Mouse (Mus musculus) heart, postnatal 25 days (tissue): ENCODE results near the gene Atcay. TPM values are rescaled to one million over a fixed set of nuclear protein-coding genes. Genes with fewer than 3 reads are reported as not detected.
A peak's percentile ranks its signal among the peaks of the same experiment; 100 is the strongest.

Experiments used
- DNase-seq: peaks from one replicate; pipeline ENCODE4 v3.0.0; 2022; ENCODE audit warnings: low spot score
- intact Hi-C: fragments of 180-260 bp; cut with DNase I; formaldehyde crosslinking; loops from one replicate; pipeline ENCODE4 v1.15.1; 2025
- microRNA-seq: library from miRNA; unstranded; fragments of <30 nt; microRNA quantifications from one replicate; pipeline ENCODE4 v1.2.0, GENCODE M21; 2022
- total RNA-seq, 2 experiments: library from RNA; stranded (reverse); gene quantifications; 2 replicates each; pipeline ENCODE4 v1.2.3; 2021

Atcay gene
- total RNA-seq, 2 experiments from 2014 or later, result 0.05 to 0.06 TPM

DNA sequence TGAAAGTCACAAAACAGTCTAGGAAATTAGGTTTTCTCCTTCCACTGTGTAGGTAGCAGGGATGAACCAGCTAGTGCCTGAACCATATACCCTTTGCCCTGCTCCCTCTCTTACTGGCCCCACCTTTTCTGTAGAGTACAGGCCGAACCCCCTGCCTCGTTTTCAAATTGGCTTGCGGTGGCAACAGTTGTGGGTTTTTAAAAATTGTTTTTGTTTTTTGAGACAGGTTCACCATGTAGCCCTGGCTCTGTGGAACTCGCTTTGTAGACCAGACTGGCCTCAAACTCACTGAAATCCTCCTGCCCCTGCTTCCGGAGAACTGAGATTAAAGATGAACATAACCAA, 62.6 kb downstream of the Atcay start:
- intact Hi-C loops, result no loop called here
- DNase-seq, result no peak

DNA sequence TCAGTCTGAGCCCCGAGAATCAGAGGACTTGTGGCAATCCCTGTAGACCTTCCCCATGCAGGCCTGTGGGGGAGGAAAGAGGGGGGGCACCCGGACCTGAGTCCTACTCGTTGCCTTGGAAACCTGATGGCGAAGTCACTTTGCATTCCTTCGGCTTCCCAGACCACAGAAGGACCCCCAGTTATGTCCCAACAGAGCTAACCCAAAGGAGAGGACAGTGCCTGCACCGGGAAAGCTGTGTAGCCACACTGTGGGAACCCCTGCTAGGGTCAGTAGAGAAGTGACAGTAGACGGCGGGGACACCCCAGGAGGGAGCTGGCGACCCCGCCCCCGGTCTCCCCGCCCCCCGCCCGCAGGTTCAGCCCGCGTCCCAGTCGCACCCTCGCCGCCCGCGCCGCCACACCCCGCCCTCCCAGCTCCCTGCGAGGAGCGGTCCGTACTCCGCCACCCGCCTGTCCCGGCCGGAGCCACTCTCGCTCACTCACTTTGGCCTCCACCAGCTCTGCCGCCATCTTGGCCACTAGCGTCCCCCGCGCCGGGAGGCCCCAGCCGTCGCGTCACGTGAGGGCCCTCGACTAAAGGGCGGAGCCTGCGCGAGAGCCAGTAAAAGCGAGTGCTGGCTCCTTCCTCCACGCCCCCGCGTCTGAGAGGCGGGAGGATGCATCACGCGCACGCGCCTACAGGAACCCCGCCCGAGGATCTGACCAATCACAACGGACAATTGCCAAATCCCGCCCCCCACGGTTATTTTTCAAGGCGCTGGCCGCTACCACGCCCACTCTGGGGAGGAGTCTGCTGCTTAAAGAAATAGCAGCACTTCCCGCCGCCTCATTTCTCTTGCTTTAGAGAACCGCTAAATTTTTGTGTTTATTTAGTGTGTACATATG, 63.2 kb downstream of the Atcay start, which contains the start of gene Pias4:
Gene Pias4, minus strand, starts transcription at position 724 of the 887 bp plus-strand sequence.
- intact Hi-C loops, result loop anchor here (2.0 kb wide), 1 partner anchor 29 kb away; no protein-coding TSS in a partner anchor
- DNase-seq, result peak; percentile 100

DNA sequence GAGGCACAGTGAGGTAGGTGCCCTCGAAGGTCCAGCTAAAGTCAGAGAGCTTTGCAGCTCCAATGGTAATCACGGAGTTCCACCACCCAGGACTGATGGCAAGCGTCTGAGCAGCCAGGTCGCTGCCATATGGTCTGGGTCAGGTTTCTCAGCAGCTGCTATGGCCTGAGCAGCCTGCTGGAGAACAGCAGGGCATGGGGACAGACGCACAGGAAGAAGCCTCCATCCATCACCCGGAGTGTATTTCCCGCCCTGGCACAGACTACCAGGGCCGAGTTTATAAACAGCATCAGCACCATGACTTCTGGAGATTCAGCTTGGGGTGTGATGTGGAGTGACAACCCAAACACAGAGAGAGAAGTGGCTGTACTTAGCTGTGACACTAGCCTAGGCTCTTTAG, 65.5 kb downstream of the Atcay start:
- DNase-seq, result no peak
- intact Hi-C loops, result no loop called here

DNA sequence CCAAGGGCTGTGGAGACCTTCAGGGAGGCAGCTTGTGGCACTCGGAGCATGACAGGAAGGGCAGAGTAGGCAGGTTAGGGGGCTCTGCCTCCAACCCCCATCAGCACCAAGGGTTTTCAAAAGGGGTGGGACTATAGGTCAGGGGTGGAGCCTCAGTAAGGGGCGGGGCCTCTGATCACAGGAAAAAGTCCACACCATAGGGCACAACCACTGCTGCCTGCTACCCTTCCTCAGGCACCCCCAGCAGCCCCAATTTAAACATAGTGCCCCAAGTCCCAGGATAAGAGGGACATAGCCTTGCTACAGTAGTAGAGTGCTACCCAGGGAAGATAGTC, 68.3 kb downstream of the Atcay start:
- intact Hi-C loops, result no loop called here
- no peak for DNase-seq

DNA sequence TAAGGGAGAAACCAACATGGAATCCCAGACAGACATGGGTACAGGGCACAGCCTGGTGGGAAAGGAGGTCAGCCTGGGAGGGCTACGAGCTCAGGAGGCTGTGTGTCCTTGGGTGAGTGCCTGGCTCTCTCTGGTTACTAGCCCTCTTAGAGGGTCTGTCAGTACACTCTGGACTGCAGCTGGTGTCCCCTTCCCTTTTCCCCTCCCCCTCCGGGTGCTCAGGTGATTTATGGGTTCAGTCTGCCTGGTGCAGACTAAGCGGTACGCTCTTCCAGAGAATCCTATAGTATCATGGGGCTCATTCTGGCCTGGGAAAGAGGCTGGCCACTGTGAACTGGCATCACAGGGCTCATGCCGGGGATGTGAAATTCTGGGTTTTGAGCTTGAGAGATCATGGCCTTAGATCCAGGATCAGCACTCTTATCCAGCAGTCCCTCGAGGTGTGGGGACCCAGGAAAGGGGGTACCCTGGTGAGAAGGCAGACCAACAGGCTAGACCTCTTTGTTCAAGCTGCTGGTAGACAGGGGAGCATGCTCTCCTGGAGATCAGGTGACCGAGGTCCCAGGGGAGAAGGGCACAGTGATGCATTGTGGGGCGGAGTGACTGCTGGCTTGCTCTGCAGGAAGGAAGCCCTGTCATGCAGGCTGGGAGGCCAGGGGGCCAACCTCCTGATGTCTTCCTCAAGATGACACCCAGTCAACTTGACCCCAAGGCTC, 68.9 kb downstream of the Atcay start:
- intact Hi-C loops, result no loop called here
- DNase-seq, result no peak

DNA sequence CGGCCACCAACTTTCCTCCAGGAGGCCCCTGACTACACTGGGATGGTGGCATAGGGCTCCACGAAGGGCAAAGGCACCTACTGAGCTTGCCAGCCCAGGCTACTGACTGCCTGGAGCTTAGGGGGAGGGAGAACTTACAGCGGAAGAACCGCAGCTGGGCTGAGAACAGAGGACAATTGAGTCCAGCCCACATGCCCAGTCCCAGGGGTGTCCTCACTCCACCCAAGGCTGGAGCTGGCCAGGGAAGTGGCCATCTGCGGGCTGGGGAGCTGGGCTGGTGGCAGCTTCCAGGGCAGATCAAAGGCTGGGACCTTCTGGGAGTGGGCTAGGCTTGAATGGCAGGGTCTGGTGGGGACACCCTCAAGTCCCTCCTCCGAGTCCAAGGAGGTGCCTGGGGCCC, 75.9 kb downstream of the Atcay start:
- intact Hi-C loops, result no loop called here
- no peak for DNase-seq

Small RNA genes lying within 50 kb of the gene (microRNA-seq; reads per million reads assigned to microRNA genes)
- gene Mir3057, result 41.7 reads per million, percentile 47 among the genes with 10 or more reads in this experiment

Other genes starting within 250 kb of the Atcay start
- under 1 TPM; 0.13 to 0.34 TPM for gene Gng7, start 215.9 kb downstream of the Atcay start, total RNA-seq
- not detected for gene Diras1, start 205.2 kb downstream of the Atcay start, total RNA-seq
- 10 to 100 TPM; 14.0 to 14.3 TPM for gene Slc39a3, start 193.4 kb downstream of the Atcay start, total RNA-seq
- gene Sgta, start 170.7 kb downstream of the Atcay start, total RNA-seq, result 10 to 100 TPM; 86.7 to 93.2 TPM
- 10 to 100 TPM; 12.3 to 13.2 TPM for gene Thop1, start 160.8 kb downstream of the Atcay start, total RNA-seq
- gene Creb3l3, start 132.0 kb downstream of the Atcay start, total RNA-seq, result 1 to 10 TPM in 1 of 2 experiments, under 1 TPM in 1; 0.87 to 1.2 TPM
- gene Map2k2, start 124.9 kb downstream of the Atcay start, total RNA-seq, result 100 to 1,000 TPM; 122 to 123 TPM
- gene Zbtb7a, start 95.6 kb downstream of the Atcay start, total RNA-seq, result 10 to 100 TPM; 34.5 to 42.2 TPM
- gene Pias4, start 62.9 kb downstream of the Atcay start, total RNA-seq, result 10 to 100 TPM; 15.6 to 17.4 TPM
- 1,000 to 10,000 TPM in 1 of 2 experiments, 100 to 1,000 TPM in 1; 925 to 1,035 TPM for gene Eef2, start 54.2 kb downstream of the Atcay start, total RNA-seq
- 10 to 100 TPM; 26.4 to 28.7 TPM for gene Dapk3, start 47.8 kb downstream of the Atcay start, total RNA-seq
- not detected for gene 4930442H23Rik, start 47.0 kb downstream of the Atcay start, total RNA-seq
- gene Nmrk2, start 28.8 kb downstream of the Atcay start, total RNA-seq, result 10 to 100 TPM in 1 of 2 experiments, 1 to 10 TPM in 1; 6.9 to 13.4 TPM
- gene Zfr2, start 2.3 kb upstream of the Atcay start, total RNA-seq, result 1 to 10 TPM; 2.2 to 2.8 TPM
- under 1 TPM; 0.42 to 0.61 TPM for gene Matk, start 22.1 kb upstream of the Atcay start, total RNA-seq
- 10 to 100 TPM; 93.8 to 96.6 TPM for gene Mrpl54, start 36.1 kb upstream of the Atcay start, total RNA-seq
- 100 to 1,000 TPM in 1 of 2 experiments, 10 to 100 TPM in 1; 98.4 to 123 TPM for gene Apba3, start 36.1 kb upstream of the Atcay start, total RNA-seq
- not detected for gene Tjp3, start 60.7 kb upstream of the Atcay start, total RNA-seq
- gene Pip5k1c, start 62.1 kb upstream of the Atcay start, total RNA-seq, result 10 to 100 TPM; 30.0 to 33.7 TPM
- gene Cactin, start 90.3 kb upstream of the Atcay start, total RNA-seq, result 10 to 100 TPM; 13.5 to 16.6 TPM
- gene Tbxa2r, start 97.9 kb upstream of the Atcay start, total RNA-seq, result 1 to 10 TPM; 4.8 to 5.7 TPM
- gene Gipc3, start 112.4 kb upstream of the Atcay start, total RNA-seq, result 1 to 10 TPM; 4.8 to 5.4 TPM
- gene Hmg20b, start 119.6 kb upstream of the Atcay start, total RNA-seq, result 10 to 100 TPM; 68.7 to 70.2 TPM
- gene Mfsd12, start 126.7 kb upstream of the Atcay start, total RNA-seq, result 10 to 100 TPM; 12.5 to 13.7 TPM
- 1 to 10 TPM in 1 of 2 experiments, under 1 TPM in 1; 0.78 to 1.2 TPM for gene 4930404N11Rik, start 135.0 kb upstream of the Atcay start, total RNA-seq
- gene Fzr1, start 147.7 kb upstream of the Atcay start, total RNA-seq, result 10 to 100 TPM; 27.7 to 32.3 TPM
- 10 to 100 TPM; 52.0 to 56.2 TPM for gene Dohh, start 153.6 kb upstream of the Atcay start, total RNA-seq
- under 1 TPM; 0.61 to 0.78 TPM for gene Gm48551, start 153.6 kb upstream of the Atcay start, total RNA-seq
- under 1 TPM in 1 of 2 experiments, not detected in 1; 0.70 TPM for gene Gm48552, start 158.2 kb upstream of the Atcay start, total RNA-seq
- gene Smim24, start 162.2 kb upstream of the Atcay start, total RNA-seq, result 1 to 10 TPM; 2.0 TPM
- gene Nfic, start 224.8 kb upstream of the Atcay start, total RNA-seq, result 100 to 1,000 TPM; 110 to 130 TPM